Mouse (Mus musculus) embryonic facial prominence, embryonic 12.5 days (tissue): ENCODE measurements at regions not wholly inside any gene's neighbourhood (a gene's known extent, or its start where the extent isn't known, plus 50 kb on each side); places are given as distances from the start of the nearest gene placed in this dataset.
A peak's percentile ranks its signal among the peaks of the same experiment; 100 is the strongest.

Experiments
- ATAC-seq: fragments of 200-750 bp; cut with Nextera tagmentation; 2 replicates; pipeline ENCODE4 v1.8.0; 2017; ENCODE audit not compliant: insufficient number of reproducible peaks, insufficient read depth, low FRiP score, low TSS enrichment
- H3K27ac ChIP-seq: fragments of 300-500 bp; sonication (generic); 2 replicates; pipeline ENCODE4 v1.5.1; 2016; ENCODE audit warnings: mild to moderate bottlenecking
- H3K27me3 ChIP-seq: fragments of 300-500 bp; sonication (generic); 2 replicates; pipeline ENCODE4 v1.6.1; 2016; ENCODE audit warnings: mild to moderate bottlenecking, moderate library complexity
- H3K36me3 ChIP-seq: fragments of 300-500 bp; sonication (generic); 2 replicates; pipeline ENCODE4 v1.6.1; 2016; ENCODE audit warnings: mild to moderate bottlenecking
- H3K4me1 ChIP-seq: fragments of 300-500 bp; sonication (generic); 2 replicates; pipeline ENCODE4 v1.6.1; 2016
- H3K4me2 ChIP-seq: fragments of 300-500 bp; sonication (generic); replicated peaks from 2 replicates; pipeline ENCODE4 v1.6.1; 2016; ENCODE audit warnings: mild to moderate bottlenecking, moderate library complexity
- H3K4me3 ChIP-seq: fragments of 300-500 bp; sonication (generic); 2 replicates; pipeline ENCODE4 v1.5.1; 2016; ENCODE audit warnings: mild to moderate bottlenecking
- H3K9ac ChIP-seq: fragments of 300-500 bp; sonication (generic); 2 replicates; pipeline ENCODE4 v1.6.1; 2016; ENCODE audit warnings: mild to moderate bottlenecking, moderate library complexity
- H3K9me3 ChIP-seq: fragments of 300-500 bp; sonication (generic); 2 replicates; pipeline ENCODE4 v1.6.1; 2016; ENCODE audit warnings: mild to moderate bottlenecking, moderate library complexity
- WGBS: fragments of 180-500 bp; shearing (Covaris S2); methylation state at CpG from one replicate; pipeline ENCODE4 v1.1.7; 2016; 5-methylcytosine and 5-hydroxymethylcytosine counted together

GRCm38 (mm10) chr2:179228096-179228495, 214.1 kb upstream of the Cdh4 start:
- Histone ChIP-seq H3K4me3 (no peak overlapping the region), H3K9ac (no peak overlapping the region), H3K27me3 (no peaks in the 10 kb centered on the region), H3K36me3 (no peaks in the 10 kb centered on the region), H3K9me3 (no peaks in the 10 kb centered on the region), H3K27ac (0 out of 2 replicates have a peak overlapping the region, but pooled peaks have one; percentile 31), H3K4me1 (peaks cover 7% of the 10 kb centered on the region), H3K4me2 (no peak overlapping the region)
- 35% methylated on average over 7 of the region's 7 CpGs for WGBS
- ATAC-seq: peak; percentile 58; the same call in 1 of the 2 replicates

- Histone ChIP-seq H3K4me3 (no peak overlapping the region), H3K27me3 (no peaks in the 10 kb centered on the region), H3K9ac (no peak overlapping the region), H3K27ac (no peak overlapping the region), H3K4me1 (peaks cover 7% of the 10 kb centered on the region), H3K36me3 (no peaks in the 10 kb centered on the region), H3K4me2 (no peak overlapping the region), H3K9me3 (no peaks in the 10 kb centered on the region)
- WGBS: 74% methylated on average over 6 of the region's 6 CpGs
- no peak for ATAC-seq
These were observed 210.4 kb upstream of the Cdh4 start for GRCm38 (mm10) chr2:179231708-179232354.

DNA sequence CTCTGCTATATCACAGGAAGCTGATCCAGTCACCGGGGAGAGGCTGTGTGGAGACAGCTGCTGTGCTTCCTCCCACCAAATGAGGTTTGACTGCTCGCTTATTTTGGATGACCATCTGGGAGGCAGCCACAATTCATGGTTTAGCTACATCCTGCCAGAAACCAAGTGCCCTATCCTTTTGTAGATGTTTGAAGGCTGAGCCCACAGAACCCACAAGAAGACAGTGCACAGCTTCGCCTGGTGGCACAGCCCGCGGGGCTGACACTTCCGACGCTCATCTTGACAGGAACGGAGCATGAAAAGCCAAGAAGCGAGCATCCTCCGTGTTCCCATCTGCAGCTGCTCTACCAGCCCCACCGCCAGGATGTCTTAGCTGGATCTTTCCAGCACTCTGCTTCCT, 204.1 kb upstream of the Cdh4 start:
- H3K4me2 ChIP-seq: no peak overlapping the region
- H3K9me3 ChIP-seq: no peaks in the 10 kb centered on the region
- no peak overlapping the region for H3K4me3 ChIP-seq
- 84% methylated on average over 11 of the region's 11 CpGs for WGBS
- H3K27ac ChIP-seq: no peak overlapping the region
- H3K9ac ChIP-seq: no peak overlapping the region
- H3K27me3 ChIP-seq: no peaks in the 10 kb centered on the region
- H3K4me1 ChIP-seq: no peaks in the 10 kb centered on the region
- ATAC-seq: no peak
- H3K36me3 ChIP-seq: no peaks in the 10 kb centered on the region

DNA sequence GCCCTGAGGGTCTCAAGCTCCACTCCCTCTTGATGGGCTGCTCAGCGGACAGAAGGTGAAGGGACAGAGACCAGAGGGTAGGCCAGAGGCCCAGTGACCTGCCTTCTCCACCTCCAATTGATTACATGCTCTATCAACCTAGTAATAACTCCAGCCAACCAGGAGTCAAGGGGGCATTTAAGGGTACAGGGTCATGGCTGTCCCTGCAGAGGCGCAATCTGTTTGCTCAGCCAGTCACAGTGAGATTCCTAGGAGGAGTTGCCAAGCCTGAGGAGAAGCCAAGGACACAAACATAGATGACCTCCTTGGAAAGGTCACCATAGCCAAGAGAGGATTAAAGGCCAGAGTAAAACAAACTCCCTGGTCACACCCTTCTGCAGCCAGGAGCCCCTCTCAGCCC, 181.3 kb upstream of the Cdh4 start:
- no peaks in the 10 kb centered on the region for H3K4me1 ChIP-seq
- H3K4me2 ChIP-seq: no peak overlapping the region
- no peaks in the 10 kb centered on the region for H3K9me3 ChIP-seq
- H3K27ac ChIP-seq: no peak overlapping the region
- no peak for ATAC-seq
- 0 out of 2 replicates have a peak, but pooled peaks cover 3% of the 10 kb centered on the region for H3K27me3 ChIP-seq
- no peak overlapping the region for H3K4me3 ChIP-seq
- WGBS: 47% methylated on average over 2 of the region's 2 CpGs
- no peaks in the 10 kb centered on the region for H3K36me3 ChIP-seq
- no peak overlapping the region for H3K9ac ChIP-seq

DNA sequence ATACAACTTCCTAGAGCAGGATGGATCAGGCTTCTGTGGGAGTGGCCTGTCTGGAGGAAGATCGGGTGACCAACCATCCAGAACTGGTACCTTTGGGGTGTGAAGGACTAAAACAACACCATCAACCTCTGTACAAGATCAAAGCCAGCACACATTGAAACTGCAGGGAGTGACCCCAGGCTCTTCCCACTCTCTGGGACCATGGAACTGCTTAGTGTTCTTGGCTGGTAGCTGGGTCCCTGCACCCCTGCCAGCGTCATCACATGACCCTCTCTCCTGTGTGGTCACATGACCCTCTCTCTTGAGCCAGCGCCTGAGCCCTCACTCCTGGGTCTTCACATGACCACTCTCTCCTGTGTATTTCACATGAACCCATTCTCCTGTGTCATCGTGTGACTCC, 178.3 kb upstream of the Cdh4 start:
- H3K36me3 ChIP-seq: no peaks in the 10 kb centered on the region
- no peak overlapping the region for H3K9ac ChIP-seq
- ATAC-seq: no peak
- no peaks in the 10 kb centered on the region for H3K27me3 ChIP-seq
- H3K4me3 ChIP-seq: no peak overlapping the region
- no peak overlapping the region for H3K4me2 ChIP-seq
- no peaks in the 10 kb centered on the region for H3K4me1 ChIP-seq
- H3K27ac ChIP-seq: no peak overlapping the region
- WGBS: 76% methylated on average over 4 of the region's 4 CpGs
- H3K9me3 ChIP-seq: no peaks in the 10 kb centered on the region

- no peak for ATAC-seq
- Histone ChIP-seq H3K4me1 (no peaks in the 10 kb centered on the region), H3K27me3 (no peaks in the 10 kb centered on the region), H3K9me3 (no peaks in the 10 kb centered on the region), H3K27ac (no peak overlapping the region), H3K4me3 (no peak overlapping the region), H3K9ac (no peak overlapping the region), H3K4me2 (no peak overlapping the region), H3K36me3 (no peaks in the 10 kb centered on the region)
- WGBS: 77% methylated on average over 5 of the region's 5 CpGs
These were observed 176.8 kb upstream of the Cdh4 start for GRCm38 (mm10) chr2:179265436-179265835.

DNA sequence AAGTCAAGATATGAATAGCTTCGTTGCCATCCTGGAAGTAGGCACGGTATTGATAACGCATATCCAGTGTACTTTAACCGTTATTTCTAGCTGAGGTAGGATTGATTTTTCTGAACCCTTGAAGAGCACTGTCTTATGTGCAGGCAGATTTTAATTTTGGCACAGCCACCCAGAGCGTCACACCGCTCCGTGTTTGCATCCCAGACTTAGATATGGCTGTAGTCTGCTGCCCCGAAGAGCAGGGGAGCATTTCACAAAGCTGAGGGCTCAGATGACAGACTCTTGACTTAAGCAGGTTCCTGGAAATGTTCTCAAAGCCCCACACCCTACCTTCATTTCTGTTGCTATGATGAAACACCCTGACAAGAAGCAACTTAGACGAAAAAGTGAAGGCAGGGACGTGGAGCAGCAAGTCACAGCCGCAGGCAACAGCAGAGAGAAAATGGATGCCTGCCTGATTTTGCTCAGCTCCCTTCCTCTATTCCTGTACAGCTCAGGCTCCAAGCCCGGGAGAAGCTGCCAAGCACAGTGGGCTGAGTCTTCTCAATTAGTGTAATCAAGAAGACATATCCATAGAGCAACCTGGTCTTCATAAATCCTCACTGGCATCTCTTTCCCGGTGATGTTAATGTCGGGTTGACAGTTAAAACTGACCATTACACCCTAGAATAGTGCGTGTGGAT, 164.9 kb upstream of the Cdh4 start:
- H3K4me3 ChIP-seq: no peak overlapping the region
- no peaks in the 10 kb centered on the region for H3K27me3 ChIP-seq
- H3K4me2 ChIP-seq: no peak overlapping the region
- no peak overlapping the region for H3K27ac ChIP-seq
- H3K36me3 ChIP-seq: no peaks in the 10 kb centered on the region
- H3K4me1 ChIP-seq: no peaks in the 10 kb centered on the region
- 86% methylated on average over 15 of the region's 15 CpGs for WGBS
- no peak for ATAC-seq
- no peaks in the 10 kb centered on the region for H3K9me3 ChIP-seq
- H3K9ac ChIP-seq: no peak overlapping the region

- Histone ChIP-seq H3K4me3 (no peak overlapping the region), H3K4me2 (no peak overlapping the region), H3K4me1 (no peaks in the 10 kb centered on the region), H3K27me3 (no peaks in the 10 kb centered on the region), H3K36me3 (no peaks in the 10 kb centered on the region), H3K9ac (no peak overlapping the region), H3K27ac (no peak overlapping the region), H3K9me3 (no peaks in the 10 kb centered on the region)
- WGBS: 78% methylated on average over 4 of the region's 4 CpGs
- ATAC-seq: no peak
These were observed 164.3 kb upstream of the Cdh4 start for GRCm38 (mm10) chr2:179277887-179278282.

GRCm38 (mm10) chr2:179282276-179282675, 160.0 kb upstream of the Cdh4 start:
- H3K27me3 ChIP-seq: no peaks in the 10 kb centered on the region
- no peaks in the 10 kb centered on the region for H3K4me1 ChIP-seq
- no peak for ATAC-seq
- no peak overlapping the region for H3K4me2 ChIP-seq
- no peaks in the 10 kb centered on the region for H3K9me3 ChIP-seq
- 87% methylated on average over 6 of the region's 6 CpGs for WGBS
- no peak overlapping the region for H3K9ac ChIP-seq
- no peak overlapping the region for H3K27ac ChIP-seq
- no peaks in the 10 kb centered on the region for H3K36me3 ChIP-seq
- H3K4me3 ChIP-seq: no peak overlapping the region

DNA sequence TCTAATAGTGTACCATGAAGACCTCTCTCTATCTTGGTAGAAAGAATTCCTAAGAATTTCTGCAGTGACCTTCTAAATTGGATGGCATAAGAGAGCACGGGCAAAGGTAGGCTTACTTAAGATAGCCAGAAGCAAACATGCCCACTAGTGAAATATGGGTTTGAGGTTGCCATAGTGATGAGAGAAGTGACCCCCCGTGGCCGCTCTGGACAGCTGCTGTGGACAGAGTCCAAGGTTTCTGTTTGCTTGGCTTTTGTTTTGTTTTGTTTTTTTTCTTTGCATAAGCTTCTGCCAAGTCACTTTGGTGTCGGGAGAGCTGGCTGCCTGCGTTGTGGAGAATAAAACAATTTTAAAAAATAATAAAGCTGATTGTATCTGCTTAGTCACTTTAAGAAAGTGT, 151.8 kb upstream of the Cdh4 start:
- H3K4me3 ChIP-seq: no peak overlapping the region
- H3K4me1 ChIP-seq: 0 out of 2 replicates have a peak, but pooled peaks cover 5% of the 10 kb centered on the region
- no peaks in the 10 kb centered on the region for H3K9me3 ChIP-seq
- H3K36me3 ChIP-seq: no peaks in the 10 kb centered on the region
- H3K27me3 ChIP-seq: no peaks in the 10 kb centered on the region
- no peak overlapping the region for H3K4me2 ChIP-seq
- no peak for ATAC-seq
- H3K9ac ChIP-seq: no peak overlapping the region
- WGBS: 66% methylated on average over 5 of the region's 5 CpGs
- H3K27ac ChIP-seq: no peak overlapping the region

DNA sequence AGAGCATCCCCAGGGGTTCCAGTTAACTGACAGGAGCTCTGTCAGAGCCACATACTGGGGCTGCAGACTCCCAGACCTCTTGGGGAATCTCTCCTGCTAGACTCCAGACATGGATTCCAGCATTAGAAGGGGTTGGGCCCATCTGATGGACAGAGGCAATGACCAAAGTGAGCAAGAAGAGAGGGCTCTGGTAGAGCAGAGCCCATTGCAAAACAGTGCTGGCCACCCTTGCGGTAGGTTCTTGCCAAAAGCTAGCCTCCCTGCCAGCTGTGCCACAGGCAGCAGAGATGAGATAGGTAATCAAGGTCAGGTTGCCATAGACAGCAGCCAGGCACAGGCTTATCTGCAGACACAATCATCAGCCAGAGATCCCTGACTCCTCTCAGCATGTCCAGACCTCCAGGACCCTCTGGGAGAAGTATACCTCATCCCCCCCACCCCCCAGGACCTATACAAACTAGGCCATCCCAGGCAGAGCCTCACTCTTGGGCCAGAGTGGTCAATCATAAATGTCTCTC, 151.1 kb upstream of the Cdh4 start:
- 95% methylated on average over 1 of the region's 1 CpGs for WGBS
- Histone ChIP-seq H3K27ac (no peak overlapping the region), H3K9ac (no peak overlapping the region), H3K4me2 (no peak overlapping the region), H3K4me1 (0 out of 2 replicates have a peak, but pooled peaks cover 5% of the 10 kb centered on the region), H3K27me3 (no peaks in the 10 kb centered on the region), H3K4me3 (no peak overlapping the region), H3K9me3 (no peaks in the 10 kb centered on the region), H3K36me3 (no peaks in the 10 kb centered on the region)
- no peak for ATAC-seq

GRCm38 (mm10) chr2:179291958-179292357, 150.3 kb upstream of the Cdh4 start:
- Histone ChIP-seq H3K4me1 (0 out of 2 replicates have a peak, but pooled peaks cover 5% of the 10 kb centered on the region), H3K4me2 (no peak overlapping the region), H3K9ac (no peak overlapping the region), H3K27ac (no peak overlapping the region), H3K4me3 (no peak overlapping the region), H3K36me3 (no peaks in the 10 kb centered on the region), H3K27me3 (no peaks in the 10 kb centered on the region), H3K9me3 (no peaks in the 10 kb centered on the region)
- WGBS: 88% methylated on average over 8 of the region's 8 CpGs
- no peak for ATAC-seq
